Mouse (Mus musculus): ENCODE data around the gene Galm.

Galm gene

DNA sequence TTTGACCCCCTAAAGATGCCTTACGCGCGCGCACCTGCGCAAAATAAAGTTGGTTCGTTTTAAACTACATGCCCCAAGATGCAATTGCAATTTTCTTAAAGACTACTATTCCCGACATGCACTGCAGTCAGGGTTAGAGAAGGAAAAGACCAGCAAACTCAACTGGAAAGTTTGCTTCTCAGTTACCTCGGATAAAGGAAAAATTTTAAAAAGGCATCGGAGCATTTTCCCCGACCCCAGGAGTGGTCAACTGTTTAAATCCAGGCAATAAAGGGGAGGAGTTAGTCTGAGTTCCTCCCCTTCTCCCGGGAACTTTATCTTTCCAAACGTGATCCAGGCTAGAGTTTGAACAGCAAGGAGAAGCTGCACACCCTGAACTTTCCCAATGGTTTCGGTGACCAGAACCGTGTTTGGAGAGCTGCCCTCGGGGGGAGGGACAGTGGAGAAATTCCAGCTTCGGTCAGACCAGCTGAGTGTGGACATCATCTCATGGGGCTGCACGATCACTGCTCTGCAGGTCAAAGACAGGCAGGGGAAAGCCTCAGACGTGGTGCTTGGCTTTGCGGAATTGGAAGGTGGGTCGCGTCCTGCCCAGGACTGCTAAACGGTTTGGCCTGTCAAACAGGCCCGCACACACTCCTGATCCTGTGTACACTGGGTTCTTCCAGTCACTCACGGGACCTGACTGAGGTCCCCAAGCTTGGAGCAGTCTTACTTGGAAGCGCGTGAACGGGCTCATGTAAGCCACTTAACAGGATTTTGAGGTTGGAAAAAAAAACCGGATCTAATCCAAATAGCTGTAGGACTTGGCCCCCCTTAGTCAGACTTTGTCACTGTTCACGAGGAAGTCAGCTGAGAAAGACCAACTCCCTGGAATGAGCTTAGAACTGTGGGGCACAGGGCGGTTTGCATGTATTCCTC, at the start of gene Galm:
TSS of gene Galm (plus strand) at position 141 of the 921 bp plus-strand sequence.
- peak; percentile 98 for DNase-seq

- DNase-seq: peak; percentile 34
Measured at GRCm38 (mm10) chr17:80078726-80079125, 48.5 kb upstream of the Galm start.

DNA sequence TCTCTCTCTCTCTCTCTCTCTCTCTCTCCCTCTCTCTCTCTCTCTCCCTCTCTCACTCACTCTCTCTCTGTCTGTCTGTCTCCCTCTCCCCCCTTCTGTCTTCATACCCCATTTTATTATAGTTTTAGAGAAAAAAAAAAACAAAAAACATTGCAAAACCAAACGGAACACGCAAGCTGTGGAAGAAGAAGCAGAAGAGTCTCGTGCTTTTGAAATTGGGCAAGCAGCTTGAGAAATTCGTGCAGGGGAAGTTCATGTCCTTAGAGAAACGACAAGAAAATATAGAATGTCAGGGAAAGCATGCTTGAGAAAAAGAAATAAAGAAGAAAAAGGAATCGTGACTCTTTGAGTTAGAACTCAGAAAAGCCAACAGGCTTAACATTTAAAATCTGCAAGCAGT, 44.0 kb upstream of the Galm start:
- no peak for DNase-seq

DNA sequence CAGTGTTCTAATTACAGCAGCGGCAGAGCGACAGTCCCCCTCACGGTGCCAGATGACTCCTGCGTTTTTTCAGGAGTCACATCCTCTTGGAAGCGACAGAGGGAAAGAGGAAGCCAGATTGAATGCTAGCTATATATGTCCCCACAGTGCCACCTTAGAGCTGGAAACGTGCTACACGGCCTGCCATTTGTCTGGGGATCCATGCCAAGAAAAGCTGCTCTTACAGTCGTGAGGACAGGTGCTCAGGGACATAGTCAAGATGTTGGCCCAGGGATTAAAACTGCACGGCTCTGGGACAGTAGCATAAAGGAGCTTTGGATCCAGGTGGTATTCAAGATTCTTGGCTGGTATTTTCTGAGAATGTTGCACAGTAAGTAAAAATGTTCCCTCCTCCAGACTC, 42.8 kb upstream of the Galm start:
- peak; percentile 87 for DNase-seq

DNA sequence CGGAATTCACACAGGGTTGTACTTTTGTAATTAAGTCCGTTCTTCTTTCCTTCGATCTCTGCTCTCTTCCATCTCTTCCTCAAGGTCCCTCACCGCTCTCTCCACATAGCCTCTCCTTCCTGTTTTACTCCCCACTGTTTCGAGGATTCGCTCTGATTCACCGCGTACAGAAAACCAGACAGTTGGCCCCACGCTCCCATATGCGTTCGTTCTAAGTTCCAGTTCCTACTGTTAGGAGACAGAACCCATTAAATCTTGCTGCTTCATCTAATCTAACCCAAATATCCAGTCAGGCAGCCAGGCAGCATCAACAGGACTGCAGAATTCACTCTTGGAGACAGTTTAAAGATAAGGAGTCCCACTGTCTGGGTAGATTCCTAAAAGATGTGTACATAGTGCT, 40.7 kb upstream of the Galm start:
- peak; percentile 55 for DNase-seq

DNA sequence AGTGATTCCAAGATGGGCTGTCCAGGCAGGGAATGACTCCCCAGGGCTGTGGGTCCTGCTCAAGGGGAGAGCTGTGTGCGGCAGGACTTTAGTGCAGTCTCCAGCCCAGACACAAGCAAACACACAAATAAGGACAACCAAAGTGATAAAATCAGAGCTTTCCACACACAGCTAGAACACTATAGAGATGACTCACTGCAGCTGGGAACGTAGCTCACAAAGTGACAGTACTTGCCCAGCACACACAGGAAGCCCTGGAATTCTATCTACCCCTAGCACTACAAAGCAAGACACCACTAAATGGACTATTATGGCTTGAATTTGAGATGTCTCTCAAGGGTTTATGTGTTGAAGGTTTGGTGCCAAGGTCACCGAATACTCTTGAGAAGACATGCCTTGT, 39.1 kb upstream of the Galm start:
- DNase-seq: peak; percentile 46

- DNase-seq: peak; percentile 34
Measured at GRCm38 (mm10) chr17:80090551-80090950, 36.7 kb upstream of the Galm start.

- DNase-seq: no peak
Measured at GRCm38 (mm10) chr17:80091879-80092549, 35.3 kb upstream of the Galm start.

DNA sequence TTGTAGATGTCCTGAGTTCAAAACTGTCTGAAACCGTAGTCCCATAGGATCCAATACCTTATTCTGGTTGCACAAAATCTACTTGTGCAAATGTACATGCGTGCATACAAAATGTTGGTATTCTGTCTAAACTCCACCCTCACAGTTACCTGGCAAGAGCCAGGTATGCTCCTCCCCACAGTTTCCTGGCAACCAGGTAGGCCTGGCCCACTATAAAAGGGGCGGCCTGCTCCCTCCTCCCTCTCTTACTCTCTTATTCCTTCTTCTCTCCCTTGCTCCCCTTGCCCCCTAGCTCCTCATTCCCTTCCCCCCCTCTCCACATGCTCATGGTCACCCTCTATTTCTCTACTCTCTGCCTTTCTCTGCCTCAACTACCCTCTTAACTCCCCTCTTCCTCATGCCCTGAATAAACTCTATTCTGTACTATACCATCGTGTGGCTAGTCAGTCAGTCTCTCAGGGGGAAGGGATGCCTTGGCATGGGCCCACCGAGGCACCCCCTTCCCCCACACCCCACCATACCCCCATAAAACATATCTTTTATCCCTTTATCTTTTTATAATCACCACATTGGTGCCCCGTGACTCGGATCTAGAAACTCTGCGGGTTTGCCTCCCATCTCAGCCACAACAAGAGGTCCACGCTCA, 31.9 kb upstream of the Galm start:
- peak; percentile 29 for DNase-seq

DNA sequence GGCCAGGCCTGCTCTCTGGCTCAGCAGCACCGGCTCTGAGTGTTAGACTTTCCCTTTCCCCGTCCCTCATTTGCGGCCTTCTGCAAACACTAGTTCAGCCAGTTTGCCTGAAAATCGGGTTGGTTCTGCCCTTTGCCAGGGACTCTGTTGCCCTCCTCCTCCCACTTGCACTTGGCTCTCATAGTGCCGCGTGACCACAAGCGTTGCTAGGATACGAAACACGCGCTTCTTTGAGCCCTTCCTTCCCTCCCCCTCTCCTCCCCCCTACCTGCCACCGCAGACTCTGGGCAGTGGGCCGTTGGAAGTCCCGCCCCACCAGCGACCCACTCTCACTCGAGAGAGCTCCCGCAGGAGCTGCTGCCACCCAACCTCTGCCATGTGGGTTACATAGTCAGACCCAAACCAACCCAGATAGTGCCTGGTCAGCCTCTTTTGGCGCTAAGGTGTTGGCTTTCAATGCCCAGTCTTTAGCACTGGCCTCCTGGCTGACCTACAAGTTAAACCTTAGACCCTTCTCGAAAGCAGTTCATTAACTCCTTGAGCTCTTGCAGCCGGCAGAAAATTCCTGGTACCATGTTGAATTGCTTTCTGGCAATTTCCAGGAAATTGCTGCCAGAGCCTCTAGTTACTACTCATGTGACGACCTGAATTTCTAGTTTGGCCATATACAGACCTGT, 31.1 kb upstream of the Galm start:
- DNase-seq: peak; percentile 94

GRCm38 (mm10) chr17:80096720-80097114, 30.6 kb upstream of the Galm start:
- DNase-seq: peak; percentile 56

- peak; percentile 25 for DNase-seq
Measured at GRCm38 (mm10) chr17:80097221-80097620, 30.1 kb upstream of the Galm start.

GRCm38 (mm10) chr17:80099823-80100222, 27.4 kb upstream of the Galm start:
- DNase-seq: peak; percentile 51

DNA sequence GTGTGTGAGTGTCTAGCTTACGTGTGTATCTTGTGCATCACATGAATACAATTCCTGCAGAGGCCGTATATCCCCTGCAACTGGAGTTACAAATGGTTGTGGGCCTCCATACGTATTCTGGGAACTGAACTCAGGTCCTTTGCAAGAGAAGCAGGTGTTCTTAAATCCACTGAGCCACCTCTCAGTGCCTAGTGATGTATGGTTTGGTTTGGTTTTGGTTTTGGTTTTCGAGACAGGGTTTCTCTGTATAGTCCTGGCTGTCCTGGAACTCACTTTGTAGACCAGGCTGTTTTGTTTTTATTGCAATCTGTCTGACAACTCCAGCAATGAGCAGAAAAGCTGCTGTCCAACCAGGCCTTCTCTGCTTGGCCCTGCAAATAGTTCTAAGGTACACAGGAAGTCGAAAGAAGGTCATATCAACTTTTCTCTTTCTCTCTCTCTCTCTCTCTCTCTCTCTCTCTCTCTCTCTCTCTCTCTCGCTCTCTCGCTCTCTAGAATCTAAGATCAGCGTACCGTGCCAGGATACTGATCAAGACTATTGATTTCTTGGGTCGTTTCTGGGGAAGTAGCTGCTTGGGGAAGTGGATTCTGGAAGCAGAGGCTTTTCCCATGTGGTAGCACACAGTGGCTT, 21.8 kb upstream of the Galm start:
- DNase-seq: peak; percentile 7

- DNase-seq: peak; percentile 88
Measured at GRCm38 (mm10) chr17:80112665-80113305, 14.5 kb upstream of the Galm start.

DNA sequence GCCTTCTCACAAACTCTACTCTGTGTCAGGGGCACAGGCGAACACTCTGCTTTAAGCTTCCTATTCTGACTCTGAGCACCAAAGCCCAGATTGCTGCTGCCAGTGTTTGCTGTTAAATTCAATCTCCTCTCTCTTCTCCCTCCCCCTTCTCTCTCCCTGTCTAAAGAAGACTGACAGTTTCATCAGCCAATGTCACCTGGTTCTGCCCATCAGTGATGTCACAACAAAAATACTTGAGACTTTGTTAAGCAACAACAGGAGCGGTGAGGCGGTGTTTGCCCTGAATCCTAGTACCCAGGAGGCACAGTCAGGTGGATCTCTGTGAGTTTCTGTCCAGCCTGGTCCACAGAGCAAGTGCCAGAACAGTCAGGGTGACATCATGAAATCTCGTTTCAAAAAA, 13.8 kb upstream of the Galm start:
- DNase-seq: no peak

GRCm38 (mm10) chr17:80120396-80120795, 6.9 kb upstream of the Galm start:
- no peak for DNase-seq

DNA sequence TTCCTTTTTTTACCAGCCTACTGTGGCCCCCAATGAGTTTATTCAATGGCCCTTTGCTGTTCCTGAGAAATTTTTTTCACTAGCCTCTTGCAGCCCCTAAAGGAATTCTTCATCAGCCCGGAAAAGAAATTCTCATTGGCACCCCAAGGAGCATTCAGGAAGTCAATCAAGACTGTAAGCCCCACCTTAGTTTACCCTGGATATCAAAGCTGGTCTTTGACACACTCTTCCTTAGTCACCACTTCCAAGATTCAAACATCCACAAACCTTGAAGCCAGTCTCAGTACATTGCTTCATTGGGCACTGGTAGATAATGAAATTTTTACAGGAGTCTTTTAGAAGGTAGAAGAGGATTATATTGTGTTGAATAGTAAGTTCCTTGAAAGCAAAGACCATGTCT, 5.4 kb upstream of the Galm start:
- no peak for DNase-seq

- peak; percentile 61 for DNase-seq
Measured at GRCm38 (mm10) chr17:80124985-80125750, 2.1 kb upstream of the Galm start.

DNA sequence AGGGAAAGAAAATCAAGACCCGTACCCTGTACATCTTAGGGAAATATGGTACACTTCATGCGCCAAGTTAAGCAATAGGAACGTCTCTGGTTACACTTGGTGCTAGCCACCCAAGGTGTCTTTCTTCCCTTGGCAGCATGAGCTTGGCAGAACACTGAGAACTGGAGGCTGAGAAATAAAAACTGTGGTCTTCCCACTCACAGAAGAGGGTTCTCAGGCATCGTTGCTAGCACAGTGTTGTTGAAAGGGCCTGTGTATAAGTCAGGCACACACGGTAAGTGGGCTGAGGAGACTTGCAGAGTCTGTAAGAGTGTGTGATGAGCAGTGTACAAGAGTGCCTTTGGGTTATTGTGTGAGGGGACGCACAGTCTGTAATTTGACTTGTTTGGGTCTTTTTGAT, 1.1 kb upstream of the Galm start:
- DNase-seq: peak; percentile 53

GRCm38 (mm10) chr17:80128476-80128990, 1.3 kb downstream of the Galm start:
- DNase-seq: peak; percentile 81
